Comparison of ENCODE assay signal across 12 mouse cellular contexts in the genomic region with DNA sequence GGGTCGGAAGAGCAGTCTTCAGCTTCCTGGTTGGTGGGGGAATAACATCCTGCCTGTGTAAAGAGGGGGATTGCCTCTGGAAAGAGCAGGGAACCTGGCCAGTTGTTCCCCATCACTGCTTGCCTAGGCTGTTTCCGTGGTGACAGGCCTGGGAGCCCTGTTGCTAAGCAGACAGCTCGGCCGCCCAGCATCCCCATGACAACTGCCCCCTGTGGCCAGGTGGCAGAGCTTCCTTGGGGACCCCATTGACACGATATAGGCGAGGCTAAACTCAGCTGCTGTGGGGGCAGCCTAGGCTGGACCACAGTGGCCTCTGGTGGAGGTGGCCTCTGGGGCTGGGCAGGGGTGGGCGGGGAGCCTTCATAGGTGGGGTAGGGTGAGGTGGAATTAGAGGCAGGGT. TPM values are rescaled to one million over a fixed set of nuclear protein-coding genes. Genes with fewer than 3 reads are reported as not detected.
DNase-seq lines count a peak whose midpoint lies in the region; ATAC-seq lines count a peak whose summit lies in the region.
"Had no signal": no experiment of that assay in that cellular context is flagged by ENCODE, and none has a peak within 500 bp of the region (broad histone marks: within the 10 kb centered on the region; RNA-seq: fewer than 3 reads in every experiment).

No protein-coding gene starts in this region.

- peaks cover 17% of the 10 kb centered on the region for H3K27me3 ChIP-seq in forebrain, embryonic 10.5 days (ENCODE audit: poor library complexity, severe bottlenecking)
- H3K27me3 ChIP-seq in forebrain, embryonic 16.5 days (replicated peaks; ENCODE audit: control insufficient read depth, insufficient read depth, low read length), result no peaks in the 10 kb centered on the region
- no peaks in the 10 kb centered on the region for H3K27me3 ChIP-seq in forebrain, embryonic 14.5 days (replicated peaks; ENCODE audit: control insufficient read depth, insufficient read depth, low read length)
- H3K27me3 ChIP-seq in midbrain, embryonic 11.5 days (ENCODE audit: control insufficient read depth, insufficient read depth, low read length), result no peaks in the 10 kb centered on the region

- no peak overlapping the region for H3K4me3 ChIP-seq in forebrain, embryonic 10.5 days
- H3K4me3 ChIP-seq in forebrain, embryonic 16.5 days (replicated peaks; ENCODE audit: low read length), result no peak overlapping the region
- no peak overlapping the region for H3K4me3 ChIP-seq in forebrain, embryonic 14.5 days (ENCODE audit: low read depth, low read length)
- no peak overlapping the region for H3K4me3 ChIP-seq in midbrain, embryonic 11.5 days (ENCODE audit: low read depth, low read length)
- H3K4me3 ChIP-seq: myocyte had no signal

- H3K4me2 ChIP-seq in forebrain, embryonic 16.5 days (ENCODE audit: low read length), result no peak overlapping the region
- H3K4me2 ChIP-seq in forebrain, embryonic 14.5 days (ENCODE audit: low read length), result no peak overlapping the region
- H3K4me2 ChIP-seq in midbrain, embryonic 11.5 days, result no peak overlapping the region

- no peak overlapping the region for H3K9ac ChIP-seq in forebrain, embryonic 16.5 days (replicated peaks; ENCODE audit: low read depth, low read length)
- no peak overlapping the region for H3K9ac ChIP-seq in forebrain, embryonic 14.5 days (ENCODE audit: low read length)
- H3K9ac ChIP-seq in midbrain, embryonic 11.5 days (ENCODE audit: low read length), result no peak overlapping the region

- 31% methylated on average over 7 of the region's 7 CpGs for WGBS in forebrain, embryonic 10.5 days
- 24% methylated on average over 7 of the region's 7 CpGs for WGBS in forebrain, embryonic 16.5 days
- WGBS in forebrain, embryonic 14.5 days, result 25% methylated on average over 7 of the region's 7 CpGs
- WGBS in midbrain, embryonic 11.5 days, result 15% methylated on average over 7 of the region's 7 CpGs

- peak overlapping the region; percentile 13; the same call in 1 of the 2 replicates for H3K27ac ChIP-seq in forebrain, embryonic 10.5 days
- H3K27ac ChIP-seq in forebrain, embryonic 16.5 days (ENCODE audit: low read length), result no peak overlapping the region
- H3K27ac ChIP-seq in forebrain, embryonic 14.5 days (ENCODE audit: low read depth, low read length), result no peak overlapping the region
- H3K27ac ChIP-seq in midbrain, embryonic 11.5 days (ENCODE audit: low read depth, low read length), result no peak overlapping the region; the same call in 1 of the 2 replicates

- no peaks in the 10 kb centered on the region for H3K36me3 ChIP-seq in forebrain, embryonic 10.5 days (replicated peaks)
- no peaks in the 10 kb centered on the region; the same call in 1 of the 2 replicates for H3K36me3 ChIP-seq in forebrain, embryonic 16.5 days (ENCODE audit: control insufficient read depth, insufficient read depth)
- no peaks in the 10 kb centered on the region for H3K36me3 ChIP-seq in forebrain, embryonic 14.5 days (ENCODE audit: control insufficient read depth, insufficient read depth, low read length)
- H3K36me3 ChIP-seq in midbrain, embryonic 11.5 days (ENCODE audit: control insufficient read depth, insufficient read depth, low read length), result no peaks in the 10 kb centered on the region

- H3K9me3 ChIP-seq in forebrain, embryonic 10.5 days, result no peaks in the 10 kb centered on the region
- H3K9me3 ChIP-seq in forebrain, embryonic 16.5 days (ENCODE audit: control insufficient read depth, low read length), result no peaks in the 10 kb centered on the region
- no peaks in the 10 kb centered on the region for H3K9me3 ChIP-seq in forebrain, embryonic 14.5 days (replicated peaks; ENCODE audit: control insufficient read depth, low read length)
- no peaks in the 10 kb centered on the region for H3K9me3 ChIP-seq in midbrain, embryonic 11.5 days (ENCODE audit: control insufficient read depth, low read length)

- DNase-seq in forebrain, embryonic 10.5 days (ENCODE audit: extremely low spot score, low spot score), result no peak
- peak; percentile 49 for DNase-seq in MN1 (ENCODE audit: low spot score)
- DNase-seq in forebrain, embryonic 14.5 days (ENCODE audit: low spot score), result peak; percentile 32
- DNase-seq in midbrain, embryonic 11.5 days (ENCODE audit: low spot score, missing footprints), result peak; percentile 83
- no peak for DNase-seq in cerebellum, adult 9-11 months
- DNase-seq in spleen, postnatal 14 days (ENCODE audit: low spot score in 2 of 2), result no peak
- no peak for DNase-seq in heart, postnatal 4 days
- DNase-seq: cerebellum, adult 9-10 months; heart, adult 18-20 months; thymus, postnatal 4 days had no signal

- ATAC-seq in forebrain, embryonic 16.5 days, result no peak
- ATAC-seq in forebrain, embryonic 14.5 days, result peak; percentile 23; the same call in 1 of the 2 replicates
- ATAC-seq in midbrain, embryonic 11.5 days (ENCODE audit: low FRiP score), result peak; percentile 73

- peaks cover 34% of the 10 kb centered on the region for H3K4me1 ChIP-seq in forebrain, embryonic 10.5 days
- peaks cover 6% of the 10 kb centered on the region; the same call in 1 of the 2 replicates for H3K4me1 ChIP-seq in forebrain, embryonic 16.5 days (replicated peaks; ENCODE audit: control insufficient read depth, insufficient read depth, low read length)
- no peaks in the 10 kb centered on the region; the same call in 1 of the 2 replicates for H3K4me1 ChIP-seq in forebrain, embryonic 14.5 days (ENCODE audit: control insufficient read depth, insufficient read depth, low read length)
- H3K4me1 ChIP-seq in midbrain, embryonic 11.5 days (ENCODE audit: control insufficient read depth, insufficient read depth, low read length), result peaks cover 12% of the 10 kb centered on the region

RNA-seq across cellular contexts. Expression of a gene that starts 40.6 kb away (rescaled TPM):
- 0.17 and 0.30 TPM in 2 replicates for polyA plus RNA-seq in forebrain, embryonic 10.5 days (2016; fragmentation: Nextera tagmentation; extraction: Ambion mirVana)
- polyA plus RNA-seq in forebrain, embryonic 16.5 days (2015; fragmentation: Nextera tagmentation; extraction: Ambion mirVana), result 2.1 and 2.8 TPM in 2 replicates
- 2.6 and 3.0 TPM in 2 replicates for polyA plus RNA-seq in forebrain, embryonic 14.5 days (2014; fragmentation: Nextera tagmentation; extraction: Ambion mirVana)
- polyA plus RNA-seq in midbrain, embryonic 11.5 days (2014; fragmentation: Nextera tagmentation; extraction: Ambion mirVana), result 1.3 and 1.5 TPM in 2 replicates
- 10 to 100 TPM; 11.6 to 12.5 TPM for total RNA-seq in heart, postnatal 4 days (2021)

Comparison
In these comparisons a context has a peak if more than half of its experiments do, and no peak if none do; other contexts are left out.
1. DNase-seq: peak in MN1 (single experiment), forebrain, embryonic 14.5 days (single experiment) and midbrain, embryonic 11.5 days (single experiment); none in forebrain, embryonic 10.5 days (single experiment), cerebellum, adult 9-11 months (single experiment), spleen, postnatal 14 days (0 of 2) and heart, postnatal 4 days (single experiment).